Mouse (Mus musculus) layer of hippocampus, postnatal 14 days (tissue): Measurements from ENCODE around the gene Sgf29. TPM values are rescaled to one million over a fixed set of nuclear protein-coding genes. Genes with fewer than 3 reads are reported as not detected.

ENCODE experiments used
- DNase-seq, 2 experiments: peaks; one replicate each; pipeline ENCODE4 v3.0.0; 2021 to 2022; ENCODE audit warnings: low spot score in 2 of 2, mixed read lengths in 1 of 2
- total RNA-seq, 2 experiments: library from RNA; stranded (reverse); gene quantifications; 2 replicates each; pipeline ENCODE4 v1.2.3; 2021

Sgf29 gene
- total RNA-seq, 2 experiments from 2014 or later: 31.2 to 32.9 TPM

- DNase-seq: no peak
Measured at GRCm38 (mm10) chr7:126702861-126703756, 54.0 kb downstream of the Sgf29 start.

DNA sequence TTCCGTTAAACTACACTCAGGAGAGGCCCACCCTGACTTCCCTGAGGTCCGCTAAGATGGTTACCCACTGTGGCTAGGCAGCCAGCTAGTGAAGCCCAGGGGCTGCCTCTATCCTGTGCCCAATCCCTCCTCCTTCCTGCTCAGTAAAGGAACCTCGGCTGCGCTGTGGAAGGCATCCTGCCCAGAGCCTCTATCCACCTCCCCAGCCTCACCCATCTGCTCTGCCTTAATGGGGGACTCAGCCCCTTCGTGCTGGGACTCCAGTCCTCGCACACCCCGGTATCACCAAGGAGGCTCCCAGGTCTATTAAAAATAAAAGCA is 54.6 kb downstream of the Sgf29 start:
- DNase-seq: no peak

GRCm38 (mm10) chr7:126704121-126704980 is 55.2 kb downstream of the Sgf29 start:
- DNase-seq: peak; percentile 86 to 93

DNA sequence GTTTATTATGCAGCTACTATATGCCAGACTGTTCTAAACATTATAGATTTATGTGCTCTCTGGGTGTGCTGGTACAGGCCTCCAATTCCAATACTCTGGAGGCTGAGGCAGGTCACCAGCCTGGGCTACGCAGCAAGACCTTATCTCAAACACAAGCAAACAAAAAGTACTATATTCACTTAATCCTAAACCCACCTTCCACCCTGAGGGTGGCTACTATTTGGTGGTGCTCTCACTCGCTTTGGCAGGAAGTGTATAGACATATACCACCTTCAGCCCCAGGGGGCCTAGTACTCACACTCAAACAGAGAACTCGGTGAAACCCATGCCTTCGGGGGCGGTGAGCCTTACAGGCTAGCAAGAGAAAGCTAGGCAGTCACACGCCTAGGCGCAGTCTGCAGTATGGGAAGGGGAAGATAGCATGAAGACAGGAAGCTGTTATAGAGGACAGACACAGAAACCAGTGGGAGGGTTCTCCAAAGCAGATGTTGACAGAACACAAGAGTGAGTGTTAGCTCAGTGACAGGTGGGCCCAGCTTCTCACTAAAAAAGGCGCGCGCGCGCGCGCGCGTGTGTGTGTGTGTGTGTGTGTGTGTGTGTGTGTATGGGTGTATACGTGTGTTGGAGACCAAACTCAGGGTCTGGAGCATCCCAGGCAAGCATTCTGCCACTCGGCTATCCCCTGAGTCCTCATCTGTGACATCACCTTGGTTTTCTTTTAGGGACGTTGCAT is 58.5 kb downstream of the Sgf29 start, which contains the start of gene Coro1a:
Gene Coro1a (minus strand): TSS at position 346 of the 733 bp plus-strand sequence.
- DNase-seq: no peak

DNA sequence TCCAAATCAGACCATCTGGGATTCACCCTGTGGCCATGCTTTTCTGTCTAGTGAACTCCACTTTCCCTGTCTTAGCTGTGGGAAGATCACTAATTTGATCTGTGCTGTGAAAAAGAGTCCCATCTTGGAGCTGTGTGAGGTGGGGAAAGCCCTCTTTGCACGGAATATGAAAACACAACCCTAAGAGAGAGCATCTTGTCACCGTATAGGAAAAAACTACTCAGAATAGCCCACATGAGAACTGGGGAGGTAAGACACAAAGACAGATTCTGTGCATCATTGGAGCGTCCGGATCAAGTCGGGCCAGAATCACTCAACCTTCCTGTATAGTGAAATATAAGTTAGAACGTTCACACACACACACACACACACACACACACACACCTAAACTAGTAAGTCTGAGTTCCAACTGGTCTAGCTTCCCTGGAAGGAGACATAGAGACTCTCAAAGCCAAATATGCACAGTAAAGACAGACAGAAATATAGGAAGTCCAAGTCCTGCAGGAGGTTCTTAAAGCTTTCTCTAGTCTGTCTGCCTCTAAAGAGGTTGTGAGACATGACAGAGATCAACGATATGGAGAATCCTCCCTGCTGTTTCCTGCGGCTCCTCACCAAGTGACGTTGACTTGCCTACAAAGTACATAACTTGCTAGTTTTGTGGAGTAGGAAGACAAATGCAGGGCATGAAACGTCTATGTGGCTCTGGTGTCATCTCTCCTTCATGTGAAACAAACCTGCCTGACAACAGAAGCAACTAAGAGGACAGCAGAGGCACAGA is 59.3 kb downstream of the Sgf29 start:
- DNase-seq: no peak

- no peak for DNase-seq
Measured at GRCm38 (mm10) chr7:126710266-126710665, 61.2 kb downstream of the Sgf29 start.

DNA sequence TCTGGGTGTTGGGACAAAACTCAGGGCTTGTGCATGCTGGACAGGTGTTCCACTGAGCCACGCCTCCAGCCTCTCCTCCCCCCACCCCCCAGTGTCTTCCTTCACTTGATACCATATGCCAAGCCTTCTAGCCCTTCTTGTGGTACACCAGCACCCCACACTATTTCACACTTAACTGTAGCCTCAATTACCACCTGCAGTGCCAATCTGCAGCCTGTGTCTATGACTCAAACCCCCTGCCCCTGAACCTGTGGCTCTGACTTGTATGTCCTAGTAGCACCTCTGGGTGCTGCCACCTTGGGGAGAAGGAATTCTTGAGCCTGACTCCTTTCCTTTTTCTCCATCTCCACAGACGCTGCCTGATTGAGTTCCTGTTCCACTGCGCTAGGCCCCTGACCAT is 62.8 kb downstream of the Sgf29 start:
- no peak for DNase-seq

DNA sequence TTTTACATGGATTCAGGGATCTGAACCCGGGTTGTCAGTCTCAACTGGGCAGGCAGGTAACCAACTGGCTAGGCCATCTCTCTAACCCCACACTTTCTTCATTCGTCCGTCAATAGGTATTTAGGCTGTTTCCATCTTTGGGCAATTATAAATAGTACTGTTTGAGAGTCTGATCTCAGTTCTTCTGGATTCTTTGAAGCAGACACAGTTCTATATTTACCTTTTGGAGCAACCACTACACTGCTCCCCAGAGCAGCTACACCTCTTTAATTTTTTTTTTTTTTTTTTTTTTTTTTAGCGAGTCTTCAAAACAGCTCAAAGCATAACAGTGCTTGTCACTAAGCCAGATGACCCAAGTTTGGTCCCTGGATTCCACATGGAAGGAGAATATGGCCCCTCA is 66.6 kb downstream of the Sgf29 start:
- no peak for DNase-seq

DNA sequence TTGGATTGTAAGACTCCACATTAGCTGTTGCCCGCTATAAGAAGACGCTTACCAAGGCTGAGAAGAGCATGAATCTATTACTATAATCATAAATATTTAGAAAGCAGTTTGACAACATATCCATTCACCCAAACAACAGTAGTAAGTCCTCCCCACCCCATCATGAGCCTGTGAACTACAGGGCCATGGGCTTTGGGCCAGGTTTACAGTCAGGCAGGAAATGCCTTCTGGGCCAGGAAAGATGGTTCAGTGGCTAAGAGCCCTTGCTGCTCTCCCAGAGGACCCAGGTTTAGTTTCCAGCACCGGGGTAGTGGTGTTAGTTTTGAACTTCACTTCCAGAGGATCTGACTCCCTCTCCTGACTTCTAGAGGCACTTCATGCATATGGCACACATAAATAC is 68.5 kb downstream of the Sgf29 start:
- DNase-seq: no peak

GRCm38 (mm10) chr7:126718787-126719337 is 69.8 kb downstream of the Sgf29 start:
- no peak for DNase-seq

DNA sequence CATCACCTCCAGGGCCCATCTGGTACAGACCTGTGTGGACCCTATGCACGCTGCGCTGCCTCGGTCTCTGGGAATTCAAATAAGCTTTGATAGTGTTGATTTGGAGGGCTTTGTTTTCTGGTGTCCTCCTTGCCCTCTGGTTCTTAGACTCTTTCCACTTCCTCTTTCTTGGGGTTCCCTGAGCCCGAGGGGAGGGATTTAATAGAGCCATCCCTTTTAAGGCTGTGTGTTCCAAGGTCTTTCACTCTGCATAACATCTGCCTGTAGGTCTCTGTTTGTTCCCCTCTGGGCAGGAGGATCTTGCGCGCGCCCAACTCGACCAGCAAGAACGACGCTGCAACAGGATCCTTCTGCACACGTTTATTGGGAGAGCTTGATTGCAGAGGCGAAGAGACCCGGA is 72.5 kb downstream of the Sgf29 start:
- DNase-seq: no peak

Other genes starting within 250 kb of the Sgf29 start
- gene Cd19, start 234.4 kb upstream of the Sgf29 start, total RNA-seq: not detected
- 10 to 100 TPM in 1 of 2 experiments, 1 to 10 TPM in 1; 8.9 to 11.5 TPM for gene Rabep2, start 220.6 kb upstream of the Sgf29 start, total RNA-seq
- 1 to 10 TPM in 1 of 2 experiments, under 1 TPM in 1; 0.85 to 2.2 TPM for gene Atp2a1, start 186.2 kb upstream of the Sgf29 start, total RNA-seq
- gene Sh2b1, start 173.9 kb upstream of the Sgf29 start, total RNA-seq: 10 to 100 TPM; 65.7 to 68.1 TPM
- gene Tufm, start 161.9 kb upstream of the Sgf29 start, total RNA-seq: 10 to 100 TPM; 79.7 to 88.9 TPM
- 100 to 1,000 TPM; 122 to 124 TPM for gene Atxn2l, start 145.9 kb upstream of the Sgf29 start, total RNA-seq
- gene Eif3c, start 82.9 kb upstream of the Sgf29 start, total RNA-seq: 100 to 1,000 TPM; 182 to 189 TPM
- 1 to 10 TPM in 1 of 2 experiments, under 1 TPM in 1; 0.39 to 1.1 TPM for gene Apobr, start 64.4 kb upstream of the Sgf29 start, total RNA-seq
- 10 to 100 TPM; 24.3 to 28.3 TPM for gene Cln3, start 63.5 kb upstream of the Sgf29 start, total RNA-seq
- gene Il27, start 54.4 kb upstream of the Sgf29 start, total RNA-seq: not detected
- gene Nupr1, start 18.4 kb upstream of the Sgf29 start, total RNA-seq: 1 to 10 TPM; 4.2 to 4.4 TPM
- 10 to 100 TPM; 10.7 to 16.5 TPM for gene Sult1a1, start 27.1 kb downstream of the Sgf29 start, total RNA-seq
- 100 to 1,000 TPM; 119 to 129 TPM for gene Bola2, start 46.1 kb downstream of the Sgf29 start, total RNA-seq
- 10 to 100 TPM; 16.2 to 19.8 TPM for gene Slx1b, start 46.5 kb downstream of the Sgf29 start, total RNA-seq
- 100 to 1,000 TPM; 131 to 141 TPM for gene Coro1a, start 58.5 kb downstream of the Sgf29 start, total RNA-seq
- gene Mapk3, start 110.3 kb downstream of the Sgf29 start, total RNA-seq: 100 to 1,000 TPM; 137 to 142 TPM
- 1 to 10 TPM; 2.2 to 2.5 TPM for gene Gdpd3, start 117.0 kb downstream of the Sgf29 start, total RNA-seq
- gene Ypel3, start 127.6 kb downstream of the Sgf29 start, total RNA-seq: 100 to 1,000 TPM; 195 to 196 TPM
- under 1 TPM; 0.53 to 0.57 TPM for gene Tbx6, start 132.2 kb downstream of the Sgf29 start, total RNA-seq
- 10 to 100 TPM; 49.0 to 51.8 TPM for gene Ppp4c, start 143.2 kb downstream of the Sgf29 start, total RNA-seq
- 100 to 1,000 TPM; 109 to 112 TPM for gene Fam57b, start 148.4 kb downstream of the Sgf29 start, total RNA-seq
- gene 4930451I11Rik, start 182.3 kb downstream of the Sgf29 start, total RNA-seq: not detected
- gene Doc2a, start 198.1 kb downstream of the Sgf29 start, total RNA-seq: 10 to 100 TPM; 22.8 to 25.8 TPM
- gene Hirip3, start 212.7 kb downstream of the Sgf29 start, total RNA-seq: 10 to 100 TPM; 27.6 to 34.7 TPM
- gene Ino80e, start 213.1 kb downstream of the Sgf29 start, total RNA-seq: 10 to 100 TPM; 46.1 to 50.1 TPM
- gene Taok2, start 235.4 kb downstream of the Sgf29 start, total RNA-seq: 100 to 1,000 TPM; 141 to 147 TPM